8 mouse cellular contexts compared by ENCODE assay signal in the genomic region with DNA sequence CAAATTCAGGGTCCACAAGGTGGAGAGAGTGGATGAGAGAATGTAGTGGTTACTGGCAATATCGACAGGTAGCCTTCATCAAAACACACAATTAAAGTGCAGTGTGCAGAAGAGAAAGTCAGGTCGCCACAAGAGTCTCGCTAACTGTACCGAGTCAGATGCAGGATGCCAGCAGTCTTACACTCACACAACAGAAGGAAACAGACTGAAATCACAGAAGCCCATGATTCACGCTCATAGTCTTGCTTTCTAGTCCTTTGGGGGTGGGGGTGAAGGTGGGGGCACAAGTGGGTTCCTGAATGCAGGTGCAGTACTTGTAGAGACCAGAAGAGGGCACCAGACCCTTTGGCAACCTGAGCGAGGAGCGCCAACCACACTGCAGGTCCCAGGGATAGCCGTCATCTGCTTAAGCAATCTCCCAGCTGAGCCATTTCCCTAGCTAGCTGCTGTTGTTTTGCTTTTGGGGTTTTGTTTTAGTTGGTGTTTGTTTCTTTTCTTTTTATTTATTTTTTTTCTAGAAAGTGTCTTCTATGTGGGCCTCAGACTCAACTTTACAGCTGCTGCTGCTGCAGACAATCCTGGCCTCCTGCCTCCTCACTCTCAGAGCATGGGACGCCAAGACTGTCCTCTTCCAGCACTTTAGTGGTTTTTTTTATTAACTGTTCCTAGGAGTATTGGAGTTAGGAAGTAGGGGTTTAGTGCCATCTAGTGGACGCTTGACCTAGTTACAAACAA.
A peak's percentile ranks its signal among the peaks of the same experiment; 100 is the strongest.
DNase-seq lines count a peak whose midpoint lies in the region; ATAC-seq lines count a peak whose summit lies in the region.

No protein-coding gene starts in this region.

- H3K4me1 ChIP-seq in embryonic facial prominence, embryonic 11.5 days (ENCODE audit: control insufficient read depth, insufficient read depth, low read length), result no peaks in the 10 kb centered on the region
- H3K4me1 ChIP-seq in limb, embryonic 11.5 days (ENCODE audit: control insufficient read depth, insufficient read depth, low read length), result peaks cover 4% of the 10 kb centered on the region
- no peaks in the 10 kb centered on the region for H3K4me1 ChIP-seq in midbrain, embryonic 14.5 days (ENCODE audit: control insufficient read depth, insufficient read depth, low read length)

- H3K36me3 ChIP-seq in embryonic facial prominence, embryonic 11.5 days (replicated peaks; ENCODE audit: control insufficient read depth, insufficient read depth, low read depth, low read length), result no peaks in the 10 kb centered on the region
- H3K36me3 ChIP-seq in limb, embryonic 11.5 days (ENCODE audit: control insufficient read depth, insufficient read depth, low read length), result no peaks in the 10 kb centered on the region
- no peaks in the 10 kb centered on the region for H3K36me3 ChIP-seq in midbrain, embryonic 14.5 days (ENCODE audit: control insufficient read depth, insufficient read depth, low read length)

- peak overlapping the region; percentile 23; the same call in 1 of the 2 replicates for H3K4me2 ChIP-seq in embryonic facial prominence, embryonic 11.5 days (ENCODE audit: low read depth, low read length)
- H3K4me2 ChIP-seq in limb, embryonic 11.5 days (ENCODE audit: low read depth, severe bottlenecking), result peak overlapping the region; percentile 13; the same call in 1 of the 2 replicates
- peak overlapping the region; percentile 2; the same call in 1 of the 2 replicates for H3K4me2 ChIP-seq in midbrain, embryonic 14.5 days (ENCODE audit: low read length)

- no peak overlapping the region; the same call in 1 of the 2 replicates for H3K27ac ChIP-seq in embryonic facial prominence, embryonic 11.5 days (replicated peaks; ENCODE audit: low read depth, low read length)
- no peak overlapping the region for H3K27ac ChIP-seq in limb, embryonic 11.5 days (replicated peaks; ENCODE audit: low read depth, low read length)
- 0 out of 2 replicates have a peak overlapping the region, but pooled peaks have one; percentile 21 for H3K27ac ChIP-seq in midbrain, embryonic 14.5 days (replicated peaks; ENCODE audit: low read depth, low read length)

- H3K9me3 ChIP-seq in embryonic facial prominence, embryonic 11.5 days (replicated peaks; ENCODE audit: control insufficient read depth, low read length), result no peaks in the 10 kb centered on the region
- H3K9me3 ChIP-seq in limb, embryonic 11.5 days (ENCODE audit: control insufficient read depth, low read length), result no peaks in the 10 kb centered on the region
- H3K9me3 ChIP-seq in midbrain, embryonic 14.5 days (ENCODE audit: control insufficient read depth, low read length), result no peaks in the 10 kb centered on the region

- DNase-seq in 3134 (ENCODE audit: extremely low read depth, insufficient read length, low spot score), result peak; percentile 76
- peak; percentile 90 for DNase-seq in adrenal gland, postnatal 14 days
- peak; percentile 87 for DNase-seq in embryonic facial prominence, embryonic 11.5 days (ENCODE audit: low spot score)
- peak; percentile 97 for DNase-seq in heart, adult 11 months
- DNase-seq in kidney, adult 18-20 months, result peak; percentile 75
- peak; percentile 89 for DNase-seq in limb, embryonic 11.5 days (ENCODE audit: low spot score)
- peak; percentile 90 for DNase-seq in midbrain, embryonic 14.5 days
- peak; percentile 31 to 73 for DNase-seq in spleen, adult 18-20 months

- peak; percentile 54; the same call in 1 of the 2 replicates for ATAC-seq in embryonic facial prominence, embryonic 11.5 days (replicated peaks; ENCODE audit: insufficient number of reproducible peaks, low FRiP score, low TSS enrichment, low read depth)
- peak; percentile 76 for ATAC-seq in limb, embryonic 11.5 days (ENCODE audit: insufficient number of reproducible peaks, low FRiP score, low TSS enrichment, low read depth)
- ATAC-seq in midbrain, embryonic 14.5 days (ENCODE audit: low FRiP score, low TSS enrichment), result peak; percentile 61; the same call in 1 of the 2 replicates

- no peak overlapping the region; the same call in 1 of the 2 replicates for H3K9ac ChIP-seq in embryonic facial prominence, embryonic 11.5 days (replicated peaks; ENCODE audit: low read length)
- no peak overlapping the region for H3K9ac ChIP-seq in limb, embryonic 11.5 days (ENCODE audit: low read length)
- no peak overlapping the region for H3K9ac ChIP-seq in midbrain, embryonic 14.5 days (replicated peaks; ENCODE audit: low read length)

- H3K4me3 ChIP-seq in embryonic facial prominence, embryonic 11.5 days (ENCODE audit: low read depth, low read length), result no peak overlapping the region
- H3K4me3 ChIP-seq in limb, embryonic 11.5 days (ENCODE audit: low read depth, low read length), result no peak overlapping the region
- no peak overlapping the region for H3K4me3 ChIP-seq in midbrain, embryonic 14.5 days (replicated peaks; ENCODE audit: low read depth, low read length)

- 17% methylated on average over 10 of the region's 10 CpGs for WGBS in embryonic facial prominence, embryonic 11.5 days
- 24% methylated on average over 10 of the region's 10 CpGs for WGBS in limb, embryonic 11.5 days
- 22% methylated on average over 10 of the region's 10 CpGs for WGBS in midbrain, embryonic 14.5 days

- no peaks in the 10 kb centered on the region for H3K27me3 ChIP-seq in embryonic facial prominence, embryonic 11.5 days (ENCODE audit: control insufficient read depth, insufficient read depth, low read length)
- H3K27me3 ChIP-seq in limb, embryonic 11.5 days (ENCODE audit: control insufficient read depth, insufficient read depth, low read length), result no peaks in the 10 kb centered on the region
- H3K27me3 ChIP-seq in midbrain, embryonic 14.5 days (ENCODE audit: control insufficient read depth, insufficient read depth, low read length), result no peaks in the 10 kb centered on the region
